Mouse (Mus musculus) right cerebral cortex, postnatal 36 days (tissue): ENCODE measurements around the gene Zfand3.

Experiments
- DNase-seq, 2 experiments: peaks; one replicate each; pipeline ENCODE4 v3.0.0; 2022; ENCODE audit warnings: low spot score in 2 of 2, mixed read lengths in 1 of 2

Zfand3 gene

GRCm38 (mm10) chr17:29998566-29999295, 5.8 kb upstream of the Zfand3 start:
- no peak for DNase-seq

- DNase-seq, result no peak
Observed at GRCm38 (mm10) chr17:30005103-30005443, 540 bp downstream of the Zfand3 start.

DNA sequence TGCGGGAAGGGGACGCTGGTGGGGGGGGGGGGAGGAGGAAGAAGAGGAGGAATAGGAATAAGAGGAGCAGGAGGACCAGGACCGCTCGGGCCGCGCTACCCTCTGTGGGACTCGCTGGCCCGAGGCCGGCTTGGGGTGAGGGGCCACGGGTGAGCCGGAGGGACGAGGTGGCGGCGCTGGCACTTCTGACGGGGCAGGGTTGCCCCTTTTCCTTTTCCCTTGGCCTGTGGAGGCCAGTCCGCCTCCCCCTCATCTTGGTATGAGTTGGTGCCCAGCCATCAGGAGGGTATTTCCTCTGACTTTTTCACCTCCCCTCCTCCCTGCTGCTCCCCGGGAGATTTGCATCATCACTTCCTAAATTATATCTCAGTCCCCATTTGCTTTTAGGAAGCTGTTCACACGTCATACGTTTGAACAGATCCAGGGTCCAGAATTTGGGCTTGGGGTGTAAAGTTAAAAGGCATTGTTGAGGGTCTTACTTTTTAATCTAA, 963 bp downstream of the Zfand3 start:
- DNase-seq, result no peak

GRCm38 (mm10) chr17:30006877-30007276, 2.3 kb downstream of the Zfand3 start:
- DNase-seq, result no peak

DNA sequence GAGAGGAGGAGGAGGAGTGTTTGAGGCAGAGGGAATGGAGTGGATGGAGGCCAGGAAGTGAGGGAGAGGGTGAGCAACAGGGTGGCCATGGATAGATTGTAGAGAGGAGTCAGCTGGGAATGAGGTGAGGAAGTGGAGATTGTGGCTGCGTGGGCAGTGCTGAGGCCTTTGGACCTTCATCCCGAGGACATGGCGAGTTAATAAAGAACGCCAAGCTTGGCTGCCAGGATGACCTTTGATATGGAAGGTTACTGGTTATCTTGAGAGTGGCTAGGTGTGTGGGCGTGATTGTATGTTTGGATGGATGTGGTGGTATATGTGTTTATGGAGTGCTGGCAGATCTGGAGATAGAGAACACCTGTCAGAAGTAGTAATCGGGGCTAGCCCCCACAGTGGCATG, 3.4 kb downstream of the Zfand3 start:
- no peak for DNase-seq

- DNase-seq, result no peak
Observed at GRCm38 (mm10) chr17:30008392-30008791, 3.9 kb downstream of the Zfand3 start.

DNA sequence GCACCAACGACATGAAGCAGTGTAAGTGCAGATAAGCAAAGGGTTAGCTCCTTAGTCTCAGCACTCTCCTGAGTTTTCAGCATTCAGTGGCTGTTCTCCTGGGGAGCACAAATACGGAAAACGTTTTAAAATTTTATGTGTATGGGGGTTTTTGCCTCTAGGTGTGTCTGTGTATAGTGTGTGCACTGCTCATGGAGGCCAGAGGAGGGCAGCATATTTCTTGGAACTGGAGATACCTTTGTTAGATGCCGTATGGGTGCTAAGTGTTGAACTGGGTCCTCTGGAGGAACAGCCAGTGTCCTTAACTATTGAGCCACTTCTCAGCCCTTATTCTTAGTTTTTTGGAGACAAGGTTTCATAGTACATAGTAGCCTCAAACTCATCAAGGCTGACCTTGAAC, 10.1 kb downstream of the Zfand3 start:
- no peak for DNase-seq

- DNase-seq, result no peak
Observed at GRCm38 (mm10) chr17:30018927-30019610, 14.5 kb downstream of the Zfand3 start.

- no peak for DNase-seq
Observed at GRCm38 (mm10) chr17:30019942-30020341, 15.4 kb downstream of the Zfand3 start.

DNA sequence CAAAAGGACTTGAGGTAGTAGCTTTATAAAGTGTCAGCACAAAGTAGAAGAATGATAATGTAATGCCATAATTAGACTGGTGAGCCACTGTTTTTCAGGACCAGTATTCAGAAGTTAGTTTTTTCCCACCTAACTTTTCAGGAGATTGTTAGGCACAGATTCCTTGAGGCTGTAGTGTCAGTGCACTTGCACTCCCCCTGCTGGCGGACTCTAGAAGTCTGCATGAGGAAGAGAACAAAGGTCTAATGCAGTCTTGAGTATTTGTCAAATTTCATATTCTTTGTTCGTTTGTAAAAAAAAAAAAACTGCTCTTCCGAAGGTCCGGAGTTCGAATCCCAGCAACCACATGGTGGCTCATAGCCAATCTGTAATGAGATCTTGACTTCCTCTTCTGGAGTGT, 20.1 kb downstream of the Zfand3 start:
- peak in 1 of 2 experiments; percentile 37 for DNase-seq

- DNase-seq, result no peak
Observed at GRCm38 (mm10) chr17:30026617-30027016, 22.1 kb downstream of the Zfand3 start.

DNA sequence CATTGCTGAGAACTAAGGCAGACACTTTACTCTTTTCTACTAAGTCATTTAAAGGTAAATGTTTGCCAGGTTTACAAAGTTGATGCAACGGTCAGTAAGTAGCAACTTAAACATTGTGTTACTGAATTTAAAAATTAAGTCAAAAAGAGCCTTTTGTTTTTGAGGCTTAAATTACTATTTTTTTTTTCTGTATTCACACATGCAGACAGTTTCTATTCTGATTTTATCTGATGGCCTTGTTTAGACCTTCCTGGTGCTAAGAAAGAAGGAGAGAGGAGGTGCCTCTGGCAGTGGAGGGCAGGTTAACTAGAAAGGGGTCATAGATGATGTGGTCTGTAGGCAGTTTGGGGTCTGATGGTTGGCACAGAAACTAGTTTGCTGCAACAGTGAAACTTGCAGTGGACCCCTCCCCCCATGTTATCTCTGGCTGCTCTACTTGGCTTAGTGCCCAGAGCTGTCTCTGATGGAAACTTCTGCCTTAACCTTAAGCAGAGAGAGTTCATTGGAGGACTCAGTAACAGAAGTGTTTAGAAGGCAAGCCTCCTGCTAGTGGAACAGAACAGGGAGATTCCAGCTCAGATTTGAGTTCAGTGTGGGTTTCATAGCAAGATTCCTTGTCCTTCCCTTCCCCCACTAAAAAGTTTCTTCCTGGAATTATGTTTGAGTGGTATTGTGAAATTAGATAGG, 23.0 kb downstream of the Zfand3 start:
- DNase-seq, result no peak

- no peak for DNase-seq
Observed at GRCm38 (mm10) chr17:30029633-30030226, 25.2 kb downstream of the Zfand3 start.

DNA sequence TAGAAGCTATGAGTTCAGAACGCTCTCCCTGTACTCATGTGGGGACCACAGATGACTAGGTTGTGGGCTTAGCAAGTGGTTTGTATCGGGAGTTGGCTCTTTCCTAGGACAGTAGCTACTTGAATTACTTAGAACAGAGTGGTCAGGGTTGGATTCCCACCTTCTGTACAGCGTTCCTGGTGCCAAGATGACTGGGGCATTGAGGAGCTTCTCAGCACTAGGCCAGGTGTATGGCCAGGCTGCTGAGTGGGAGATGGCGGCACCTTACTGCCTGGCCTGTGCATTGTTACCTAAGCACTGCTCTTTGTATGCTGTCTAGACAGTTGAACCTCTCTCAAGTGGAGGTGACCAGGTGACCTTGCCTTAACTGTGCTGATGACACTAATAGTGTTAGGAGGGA, 28.3 kb downstream of the Zfand3 start:
- no peak for DNase-seq

GRCm38 (mm10) chr17:30033991-30034390, 29.5 kb downstream of the Zfand3 start:
- no peak for DNase-seq

GRCm38 (mm10) chr17:30035216-30036005, 30.9 kb downstream of the Zfand3 start:
- no peak for DNase-seq

DNA sequence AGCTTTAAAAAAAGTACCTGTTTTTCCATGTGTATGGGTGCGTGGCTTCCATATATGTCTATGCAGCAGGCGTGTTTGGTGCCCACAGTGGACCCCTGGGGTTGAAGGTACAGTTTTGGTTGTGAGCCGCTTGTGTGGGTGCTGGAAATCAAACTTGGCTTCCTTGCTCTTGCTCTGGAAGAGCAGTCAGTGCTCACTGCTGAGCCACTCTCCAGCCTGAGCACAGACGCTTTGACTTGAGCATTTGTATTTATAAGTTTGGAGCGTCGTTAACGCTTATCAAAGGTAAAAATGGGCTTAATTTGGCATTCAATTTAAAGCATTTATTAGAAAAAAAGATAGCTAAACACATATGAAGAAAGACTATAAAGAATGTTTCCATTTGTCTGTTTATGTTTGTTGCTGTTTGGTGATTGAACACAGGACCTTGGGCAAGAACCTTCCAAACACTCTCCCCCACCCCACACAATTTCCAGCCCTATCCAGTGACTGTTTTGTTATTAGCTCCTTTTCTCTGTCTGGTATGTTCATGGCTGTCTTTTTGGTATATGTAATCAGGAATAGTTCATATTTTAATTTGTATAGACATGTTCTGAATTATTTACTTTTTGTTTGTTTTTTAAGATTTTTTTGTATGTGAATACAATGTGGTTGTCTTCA, 38.8 kb downstream of the Zfand3 start:
- no peak for DNase-seq

DNA sequence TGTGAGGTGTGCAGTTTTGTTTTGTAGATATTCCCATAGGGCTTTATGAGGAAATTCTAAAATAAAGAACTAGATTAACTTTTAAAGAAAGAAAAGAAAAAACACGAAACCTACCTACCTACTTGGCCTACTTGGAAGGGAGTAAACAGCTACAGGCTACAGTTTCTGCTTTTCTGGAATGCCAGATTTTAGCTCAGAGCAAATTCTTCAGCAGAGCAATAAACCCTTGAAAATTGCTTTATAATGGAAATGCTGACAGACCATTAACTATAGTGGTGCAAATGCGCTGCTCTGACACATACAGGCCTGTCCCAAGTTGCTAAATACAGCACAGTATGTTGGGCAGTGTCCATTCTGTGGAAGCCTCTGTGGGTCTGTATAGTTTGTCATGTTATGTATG, 40.6 kb downstream of the Zfand3 start:
- DNase-seq, result no peak

DNA sequence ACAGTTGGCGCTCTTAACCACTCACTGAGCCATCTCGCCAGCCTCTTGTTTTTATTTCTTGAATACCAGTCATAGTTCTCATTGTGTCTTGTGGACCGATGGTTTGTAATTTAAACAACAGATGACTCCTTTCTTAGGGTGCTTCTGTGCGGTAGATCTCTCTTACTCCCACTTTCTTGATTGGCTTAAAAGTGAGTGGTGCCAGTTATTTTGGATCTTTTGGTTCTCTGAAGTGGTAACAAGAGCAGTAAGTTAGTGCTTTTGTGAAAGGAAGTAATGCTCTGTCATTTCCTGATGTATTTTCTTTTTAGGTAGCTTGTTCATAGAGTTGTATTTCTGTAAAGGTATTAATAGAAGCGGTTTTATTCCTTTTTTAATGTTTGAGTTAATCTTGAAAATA, 42.1 kb downstream of the Zfand3 start:
- DNase-seq, result no peak

GRCm38 (mm10) chr17:30051523-30052346, 47.2 kb downstream of the Zfand3 start:
- DNase-seq, result no peak
